Mouse (Mus musculus) spleen, adult 2 months (tissue): Measurements from ENCODE around the gene Arhgef12.

Experiments used
- CTCF ChIP-seq: fragments of 200-500 bp; IDR thresholded peaks from 2 replicates; pipeline ENCODE4 v1.5.1; 2011; ENCODE audit warnings: mild to moderate bottlenecking, inconsistent platforms; ENCODE audit not compliant: insufficient read depth, insufficient read length, insufficient replicate concordance; ENCODE audit errors: extremely low read depth
- POLR2A ChIP-seq: fragments of 200-500 bp; IDR thresholded peaks from 2 replicates; pipeline ENCODE4 v1.6.1; 2011; ENCODE audit warnings: low read depth, low read length, inconsistent platforms

GRCm38 (mm10) chr9:43108081-43108480 is 1.0 kb upstream of the Arhgef12 start:
- no peak for TF ChIP-seq CTCF
- no peak for TF ChIP-seq POLR2A
